Mouse (Mus musculus): ENCODE results near the gene Ccng1. TPM values are rescaled to one million over a fixed set of nuclear protein-coding genes. Genes with fewer than 3 reads are reported as not detected.

The Ccng1 gene
- 101 and 226 TPM in 2 replicates for polyA plus RNA-seq (2012; ENCODE audit: low replicate concordance)

GRCm38 (mm10) chr11:40755109-40755627, at the start of gene Ccng1:
Gene Ccng1, minus strand, starts transcription at chr11:40755311.

GRCm38 (mm10) chr11:40733339-40734174, 21.6 kb downstream of the Ccng1 start, which contains the start of the genes Hmmr and Nudcd2:
Gene Hmmr, minus strand, starts transcription at chr11:40733422.
Gene Nudcd2, plus strand, starts transcription at chr11:40733667.

Other genes with a start within 250 kb of the Ccng1 start
- 17.0 and 29.6 TPM in 2 replicates for gene Mat2b, start 60.1 kb downstream of the Ccng1 start, polyA plus RNA-seq (2012; ENCODE audit: low replicate concordance)
- 1.5 and 6.2 TPM in 2 replicates for gene Hmmr, start 21.9 kb downstream of the Ccng1 start, polyA plus RNA-seq (2012; ENCODE audit: low replicate concordance)
- 53.3 and 64.1 TPM in 2 replicates for gene Nudcd2, start 21.6 kb downstream of the Ccng1 start, polyA plus RNA-seq (2012; ENCODE audit: low replicate concordance)

Data from leukemia stem cell, adult 10-12 weeks (primary cell).